Mouse (Mus musculus) spleen, adult 2 months (tissue): ENCODE results near the gene Gclc. TPM values are rescaled to one million over a fixed set of nuclear protein-coding genes. Genes with fewer than 3 reads are reported as not detected.
A peak's percentile ranks its signal among the peaks of the same experiment; 100 is the strongest.

Experiments used
- DNase-seq, 2 experiments: peaks; one replicate each; pipeline versions ENCODE4 v3.0.0 to v3.0.0-alpha.2; 2012 to 2021; ENCODE audit warnings: low spot score in 2 of 2, low read depth in 1 of 2
- H3K27ac ChIP-seq: fragments of 200-500 bp; 2 replicates; pipeline ENCODE4 v1.5.1; 2012; ENCODE audit warnings: low read length, inconsistent platforms; ENCODE audit not compliant: insufficient read depth
- H3K27me3 ChIP-seq: fragments of 200-500 bp; 2 replicates; pipeline ENCODE4 v1.6.1; 2012; ENCODE audit warnings: mild to moderate bottlenecking, moderate library complexity, low read length, inconsistent platforms; ENCODE audit not compliant: control insufficient read depth, insufficient read depth
- H3K36me3 ChIP-seq: fragments of 200-500 bp; 2 replicates; pipeline ENCODE4 v1.6.1; 2012; ENCODE audit warnings: mild to moderate bottlenecking, low read length, inconsistent platforms; ENCODE audit not compliant: control insufficient read depth, insufficient read depth
- H3K4me1 ChIP-seq: fragments of 200-500 bp; 2 replicates; pipeline ENCODE4 v1.6.1; 2011; ENCODE audit warnings: inconsistent platforms; ENCODE audit not compliant: control insufficient read depth, insufficient read depth, insufficient read length
- H3K4me3 ChIP-seq: fragments of 200-500 bp; 2 replicates; pipeline ENCODE4 v1.5.1; 2011; ENCODE audit warnings: mild to moderate bottlenecking, inconsistent platforms; ENCODE audit not compliant: insufficient read depth, insufficient read length; ENCODE audit errors: extremely low read depth
- CTCF ChIP-seq: fragments of 200-500 bp; IDR thresholded peaks from 2 replicates; pipeline ENCODE4 v1.5.1; 2011; ENCODE audit warnings: mild to moderate bottlenecking, inconsistent platforms; ENCODE audit not compliant: insufficient read depth, insufficient read length, insufficient replicate concordance; ENCODE audit errors: extremely low read depth
- POLR2A ChIP-seq: fragments of 200-500 bp; IDR thresholded peaks from 2 replicates; pipeline ENCODE4 v1.6.1; 2011; ENCODE audit warnings: low read depth, low read length, inconsistent platforms
- WGBS: fragments of 180-500 bp; shearing (Covaris S2); methylation state at CpG from one replicate; pipeline ENCODE4 v1.1.7; 2018; 5-methylcytosine and 5-hydroxymethylcytosine counted together
- polyA plus RNA-seq: library from polyadenylated mRNA; depleted of rRNA; stranded (reverse); fragments of >200 nt; gene quantifications from 2 replicates; pipeline ENCODE4 v1.2.3, GENCODE M21; 2012

Gclc gene
- polyA plus RNA-seq, 1 experiment = 14.1 TPM

DNA sequence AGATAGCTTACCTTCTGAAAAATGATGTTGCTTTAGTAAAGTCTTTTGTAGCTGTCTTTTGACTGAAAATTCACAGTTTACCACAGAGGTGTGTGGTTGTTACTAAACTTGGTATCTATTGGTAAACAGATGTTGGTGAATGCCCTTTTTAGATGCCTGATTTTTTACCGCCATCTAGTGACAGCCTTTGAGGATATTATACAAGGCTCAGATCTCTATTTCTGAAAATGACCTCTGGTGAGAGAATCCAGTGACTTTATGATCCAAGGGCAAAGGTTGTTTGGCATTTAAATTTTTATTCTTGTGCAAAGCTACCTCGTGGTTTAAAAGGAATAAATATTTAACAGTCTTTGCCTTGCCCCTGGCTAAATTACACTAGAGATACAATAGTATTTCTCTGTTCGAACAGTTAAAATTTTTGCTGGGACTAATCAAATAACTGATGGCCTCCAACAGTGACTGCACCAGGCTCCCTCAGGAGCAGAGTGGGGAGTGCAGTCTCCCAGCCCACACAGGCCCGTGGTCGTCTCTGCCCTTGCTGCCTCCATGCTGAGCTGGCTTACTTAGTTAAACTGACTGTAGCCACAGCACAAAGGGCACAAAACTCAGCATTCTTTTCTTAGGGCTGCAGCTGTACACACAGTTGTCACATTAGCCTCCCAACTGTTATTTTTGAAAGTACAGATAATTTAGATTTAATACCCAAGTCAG, 27.3 kb downstream of the Gclc start:
- Histone ChIP-seq H3K4me1 (peaks cover 2% of the 10 kb centered on the region; the same call in 1 of the 2 replicates), H3K4me3 (no peak overlapping the region), H3K36me3 (peaks cover 28% of the 10 kb centered on the region), H3K27me3 (no peaks in the 10 kb centered on the region), H3K27ac (no peak overlapping the region)
- DNase-seq = no peak
- TF ChIP-seq CTCF = no peak
- TF ChIP-seq POLR2A = no peak
- 75% methylated on average over 5 of the region's 5 CpGs for WGBS

DNA sequence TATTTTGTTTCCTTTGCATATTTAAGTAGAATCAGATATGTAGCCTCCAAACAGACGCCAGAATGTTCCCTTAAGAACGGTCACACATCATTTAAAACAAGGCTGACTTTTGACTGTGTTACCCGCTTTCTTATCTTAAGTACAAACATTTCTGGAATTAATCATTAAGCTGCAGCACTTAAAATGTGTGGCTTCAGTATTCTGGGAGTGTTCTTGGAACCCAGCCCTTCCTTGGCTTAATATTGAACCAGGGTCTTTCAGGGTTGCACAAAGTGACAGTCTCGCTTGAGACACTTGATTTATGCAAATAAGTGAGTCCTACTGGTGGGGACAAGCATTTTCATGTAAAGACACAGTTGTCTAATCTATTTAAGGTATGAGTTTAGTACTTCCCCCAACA, 27.9 kb downstream of the Gclc start:
- H3K36me3 ChIP-seq = peaks cover 33% of the 10 kb centered on the region
- TF ChIP-seq CTCF (no peak), POLR2A (no peak)
- no peak for DNase-seq
- no peak overlapping the region for H3K4me3 ChIP-seq
- WGBS = 74% methylated on average over 4 of the region's 4 CpGs
- H3K27me3 ChIP-seq = no peaks in the 10 kb centered on the region
- peaks cover 2% of the 10 kb centered on the region; the same call in 1 of the 2 replicates for H3K4me1 ChIP-seq
- no peak overlapping the region for H3K27ac ChIP-seq

DNA sequence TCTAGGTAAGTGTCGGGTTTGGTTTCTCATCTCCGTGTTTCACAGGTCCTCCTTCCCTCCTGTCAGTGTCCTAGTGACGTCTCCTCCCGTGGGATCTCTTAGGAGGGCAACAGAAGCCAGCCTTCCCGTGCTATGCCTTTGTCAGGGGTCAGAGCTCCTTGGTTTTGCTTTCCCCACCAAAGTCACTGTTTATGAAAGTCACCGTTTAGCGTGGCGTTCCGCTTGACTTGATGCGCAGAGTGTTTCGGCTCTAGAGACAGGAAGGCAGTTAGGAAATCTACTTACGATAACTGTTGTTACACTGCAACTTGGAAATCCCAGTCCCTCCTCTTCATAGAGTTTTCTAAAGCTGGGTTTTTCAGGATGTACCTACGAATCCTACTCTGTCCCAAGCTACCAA, 28.7 kb downstream of the Gclc start:
- DNase-seq = peak in 1 of 2 experiments; percentile 17
- H3K4me3 ChIP-seq = peak overlapping the region; percentile 15; the same call in 1 of the 2 replicates
- H3K36me3 ChIP-seq = peaks cover 39% of the 10 kb centered on the region
- WGBS = 49% methylated on average over 13 of the region's 13 CpGs
- H3K4me1 ChIP-seq = peaks cover 2% of the 10 kb centered on the region; the same call in 1 of the 2 replicates
- no peaks in the 10 kb centered on the region for H3K27me3 ChIP-seq
- TF ChIP-seq POLR2A = no peak
- no peak for TF ChIP-seq CTCF
- H3K27ac ChIP-seq = no peak overlapping the region

DNA sequence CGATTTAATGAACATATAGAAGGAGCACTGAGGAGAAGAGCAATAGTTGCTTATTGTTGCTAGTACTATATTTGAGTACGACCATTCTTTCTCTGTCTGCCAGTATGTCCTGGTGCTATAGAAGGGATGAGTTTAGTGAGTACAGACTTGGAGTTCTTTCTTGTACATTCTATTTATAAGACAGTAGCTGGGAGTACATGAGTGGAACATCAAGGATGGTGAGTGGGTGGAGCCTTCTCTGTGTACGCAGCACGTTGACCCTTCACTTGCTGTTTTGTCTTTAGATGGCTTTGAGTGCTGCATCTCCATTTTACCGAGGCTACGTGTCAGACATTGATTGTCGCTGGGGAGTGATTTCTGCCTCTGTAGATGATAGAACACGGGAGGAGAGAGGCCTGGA, 31.1 kb downstream of the Gclc start:
- peaks cover 2% of the 10 kb centered on the region; the same call in 1 of the 2 replicates for H3K4me1 ChIP-seq
- no peaks in the 10 kb centered on the region for H3K27me3 ChIP-seq
- TF ChIP-seq POLR2A (no peak), CTCF (no peak)
- no peak overlapping the region for H3K27ac ChIP-seq
- WGBS = 96% methylated on average over 8 of the region's 8 CpGs
- DNase-seq = no peak
- H3K4me3 ChIP-seq = no peak overlapping the region
- H3K36me3 ChIP-seq = peaks cover 39% of the 10 kb centered on the region

DNA sequence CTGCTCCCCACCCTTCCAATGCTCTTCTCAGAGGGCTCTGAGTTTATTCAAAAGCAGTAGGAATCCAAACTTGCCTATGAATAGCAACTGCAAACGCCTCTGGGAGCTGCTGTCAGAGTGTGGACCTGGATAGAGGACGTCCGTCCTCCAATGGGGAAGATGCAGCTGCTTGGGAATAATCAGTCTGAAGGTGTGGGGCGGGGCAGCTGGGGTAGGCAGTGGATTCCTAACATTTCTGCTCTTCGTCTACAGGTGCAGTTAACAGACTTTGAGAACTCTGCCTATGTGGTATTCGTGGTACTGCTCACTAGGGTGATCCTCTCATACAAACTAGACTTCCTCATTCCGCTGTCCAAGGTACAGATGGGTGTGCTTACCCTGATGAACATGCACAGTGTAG, 33.6 kb downstream of the Gclc start:
- Histone ChIP-seq H3K27ac (no peak overlapping the region), H3K27me3 (no peaks in the 10 kb centered on the region), H3K4me3 (no peak overlapping the region), H3K36me3 (peaks cover 53% of the 10 kb centered on the region), H3K4me1 (no peaks in the 10 kb centered on the region; the same call in 1 of the 2 replicates)
- no peak for TF ChIP-seq CTCF
- no peak for TF ChIP-seq POLR2A
- no peak for DNase-seq
- 88% methylated on average over 7 of the region's 7 CpGs for WGBS

DNA sequence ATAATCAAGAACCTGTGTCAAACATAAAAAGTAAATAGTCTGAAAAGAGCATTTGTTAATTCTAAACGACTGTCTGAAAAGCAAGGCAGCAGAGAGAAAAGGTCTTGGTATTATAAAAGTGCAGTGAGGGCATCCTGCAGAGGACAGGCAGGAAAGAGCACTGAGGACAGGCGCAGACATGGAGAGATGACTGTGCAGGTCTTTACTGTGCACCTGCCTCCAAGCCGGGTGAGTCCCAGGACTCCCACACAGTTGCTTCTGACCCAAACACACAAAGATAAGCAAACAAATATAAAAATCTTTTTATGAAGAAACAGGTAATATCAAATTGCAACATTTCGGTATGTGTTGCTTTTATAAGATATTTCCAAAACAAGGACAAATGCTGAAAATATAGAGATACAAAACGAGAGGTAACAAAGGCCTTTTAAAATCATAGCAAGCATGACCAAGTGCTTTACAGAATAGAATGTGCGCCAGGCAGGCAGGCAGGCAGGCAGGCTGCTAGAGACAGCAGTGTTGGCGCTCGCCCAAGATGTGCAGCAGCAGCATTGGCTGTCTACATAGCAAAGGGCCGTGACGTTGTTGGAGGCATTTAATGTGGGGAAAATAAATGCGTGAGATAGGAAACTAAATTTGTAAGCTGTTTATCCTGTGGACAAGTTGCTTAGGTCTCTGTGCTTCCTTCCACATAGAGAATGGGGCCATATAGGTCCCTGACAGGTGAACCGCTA, 35.4 kb downstream of the Gclc start:
- no peak for TF ChIP-seq CTCF
- TF ChIP-seq POLR2A = no peak
- Histone ChIP-seq H3K36me3 (peaks cover 60% of the 10 kb centered on the region), H3K4me3 (no peak overlapping the region), H3K27ac (no peak overlapping the region), H3K4me1 (no peaks in the 10 kb centered on the region), H3K27me3 (no peaks in the 10 kb centered on the region)
- DNase-seq = no peak
- WGBS = 92% methylated on average over 12 of the region's 12 CpGs
